Mouse (Mus musculus) neural tube, embryonic 12.5 days (tissue): ENCODE data around the gene Ccnk. TPM values are rescaled to one million over a fixed set of nuclear protein-coding genes. Genes with fewer than 3 reads are reported as not detected.

Experiments
- ATAC-seq: fragments of 200-750 bp; cut with Nextera tagmentation; 2 replicates; pipeline ENCODE4 v1.8.0; 2017; ENCODE audit warnings: low read depth, mild to moderate bottlenecking, moderate TSS enrichment, moderate library complexity; ENCODE audit not compliant: low FRiP score
- H3K27ac ChIP-seq: fragments of 300-500 bp; sonication (generic); 2 replicates; pipeline ENCODE4 v1.5.1; 2016
- H3K27me3 ChIP-seq: fragments of 300-500 bp; sonication (generic); replicated peaks from 2 replicates; pipeline ENCODE4 v1.6.1; 2016; ENCODE audit warnings: mild to moderate bottlenecking
- H3K36me3 ChIP-seq: fragments of 300-500 bp; sonication (generic); 2 replicates; pipeline ENCODE4 v1.6.1; 2016; ENCODE audit warnings: mild to moderate bottlenecking
- H3K4me1 ChIP-seq: fragments of 300-500 bp; sonication (generic); 2 replicates; pipeline ENCODE4 v1.6.1; 2016
- H3K4me2 ChIP-seq: fragments of 300-500 bp; sonication (generic); replicated peaks from 2 replicates; pipeline ENCODE4 v1.6.1; 2016; ENCODE audit warnings: mild to moderate bottlenecking
- H3K4me3 ChIP-seq: fragments of 300-500 bp; sonication (generic); 2 replicates; pipeline ENCODE4 v1.5.1; 2016
- H3K9ac ChIP-seq: fragments of 300-500 bp; sonication (generic); 2 replicates; pipeline ENCODE4 v1.6.1; 2016; ENCODE audit warnings: mild to moderate bottlenecking
- H3K9me3 ChIP-seq: fragments of 300-500 bp; sonication (generic); 2 replicates; pipeline ENCODE4 v1.6.1; 2016; ENCODE audit warnings: mild to moderate bottlenecking
- WGBS: fragments of 180-500 bp; shearing (Covaris S2); methylation state at CpG from one replicate; pipeline ENCODE4 v1.1.7; 2016; 5-methylcytosine and 5-hydroxymethylcytosine counted together
- polyA plus RNA-seq: library from polyadenylated mRNA; unstranded; fragments of >200 nt; fragmentation: Nextera tagmentation; extraction: Ambion mirVana; gene quantifications from 2 replicates; pipeline ENCODE4 v1.2.1, GENCODE M21; 2016

Gene Ccnk
- polyA plus RNA-seq, 1 experiment from 2014 or later: 3.2 TPM

- H3K4me3 ChIP-seq: no peak overlapping the region
- H3K27me3 ChIP-seq: no peaks in the 10 kb centered on the region
- H3K9ac ChIP-seq: no peak overlapping the region
- H3K36me3 ChIP-seq: peaks cover 99% of the 10 kb centered on the region
- H3K27ac ChIP-seq: no peak overlapping the region
- no peak for ATAC-seq
- no peaks in the 10 kb centered on the region for H3K4me1 ChIP-seq
- no peaks in the 10 kb centered on the region for H3K9me3 ChIP-seq
- WGBS: 85% methylated on average over 4 of the region's 4 CpGs
- H3K4me2 ChIP-seq: no peak overlapping the region
Measured at GRCm38 (mm10) chr12:108198447-108198846, 19.1 kb downstream of the Ccnk start.

DNA sequence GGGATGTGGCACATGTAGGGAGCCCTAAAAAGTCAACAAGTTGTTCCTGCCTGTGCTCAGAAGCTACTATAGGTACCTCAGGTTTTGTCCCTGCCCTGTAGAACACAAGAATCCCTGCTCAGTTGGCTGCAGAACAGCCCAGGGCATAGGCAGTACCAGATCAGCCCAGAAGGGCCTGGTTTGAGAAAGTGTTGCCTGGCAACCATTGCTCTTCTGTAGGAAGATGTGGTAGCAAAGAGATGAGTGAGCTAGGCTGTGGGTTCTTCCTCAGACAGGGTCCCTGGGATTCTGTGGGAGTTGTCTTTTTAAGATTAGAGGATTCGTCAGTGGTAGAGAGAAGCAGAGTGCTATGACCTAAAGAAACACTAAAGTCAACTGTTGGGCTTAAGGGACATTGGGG is 20.7 kb downstream of the Ccnk start:
- 0 out of 2 replicates have a peak, but pooled peaks cover 4% of the 10 kb centered on the region for H3K4me1 ChIP-seq
- ATAC-seq: no peak
- H3K9ac ChIP-seq: no peak overlapping the region
- 94% methylated on average over 1 of the region's 1 CpGs for WGBS
- H3K4me2 ChIP-seq: no peak overlapping the region
- H3K27me3 ChIP-seq: no peaks in the 10 kb centered on the region
- no peaks in the 10 kb centered on the region for H3K9me3 ChIP-seq
- no peak overlapping the region for H3K27ac ChIP-seq
- H3K36me3 ChIP-seq: peaks cover 94% of the 10 kb centered on the region
- no peak overlapping the region for H3K4me3 ChIP-seq

DNA sequence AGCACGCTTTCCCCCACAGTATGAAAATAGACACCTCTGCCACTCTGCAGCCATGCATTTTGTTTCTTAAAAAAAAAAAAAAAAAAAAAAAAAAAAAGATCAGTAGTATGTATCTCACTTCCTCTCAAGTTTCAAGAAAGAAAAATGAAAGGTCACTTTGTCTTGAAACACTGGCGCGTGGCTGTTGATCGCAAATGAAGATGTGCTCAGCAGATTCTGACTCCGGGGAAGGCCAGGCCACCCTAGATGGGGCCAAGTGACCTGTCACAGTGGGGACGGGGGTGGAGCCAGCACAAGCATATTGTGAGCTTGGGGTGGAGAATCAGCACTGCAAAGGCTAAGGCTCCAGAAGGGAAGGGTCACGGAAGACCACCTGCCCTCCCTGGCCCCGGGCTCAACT is 24.5 kb downstream of the Ccnk start:
- H3K4me1 ChIP-seq: peaks cover 14% of the 10 kb centered on the region
- WGBS: 72% methylated on average over 8 of the region's 8 CpGs
- peaks cover 77% of the 10 kb centered on the region for H3K36me3 ChIP-seq
- no peaks in the 10 kb centered on the region for H3K9me3 ChIP-seq
- H3K4me2 ChIP-seq: no peak overlapping the region
- no peak for ATAC-seq
- H3K27ac ChIP-seq: no peak overlapping the region
- no peak overlapping the region for H3K4me3 ChIP-seq
- H3K27me3 ChIP-seq: no peaks in the 10 kb centered on the region
- no peak overlapping the region for H3K9ac ChIP-seq

- no peak overlapping the region for H3K4me3 ChIP-seq
- no peaks in the 10 kb centered on the region for H3K27me3 ChIP-seq
- no peak overlapping the region for H3K27ac ChIP-seq
- H3K9me3 ChIP-seq: no peaks in the 10 kb centered on the region
- WGBS: 72% methylated on average over 12 of the region's 12 CpGs
- ATAC-seq: no peak
- H3K36me3 ChIP-seq: peaks cover 66% of the 10 kb centered on the region
- H3K4me1 ChIP-seq: peaks cover 23% of the 10 kb centered on the region
- no peak overlapping the region for H3K4me2 ChIP-seq
- no peak overlapping the region for H3K9ac ChIP-seq
Measured at GRCm38 (mm10) chr12:108204978-108205377, 25.6 kb downstream of the Ccnk start.

DNA sequence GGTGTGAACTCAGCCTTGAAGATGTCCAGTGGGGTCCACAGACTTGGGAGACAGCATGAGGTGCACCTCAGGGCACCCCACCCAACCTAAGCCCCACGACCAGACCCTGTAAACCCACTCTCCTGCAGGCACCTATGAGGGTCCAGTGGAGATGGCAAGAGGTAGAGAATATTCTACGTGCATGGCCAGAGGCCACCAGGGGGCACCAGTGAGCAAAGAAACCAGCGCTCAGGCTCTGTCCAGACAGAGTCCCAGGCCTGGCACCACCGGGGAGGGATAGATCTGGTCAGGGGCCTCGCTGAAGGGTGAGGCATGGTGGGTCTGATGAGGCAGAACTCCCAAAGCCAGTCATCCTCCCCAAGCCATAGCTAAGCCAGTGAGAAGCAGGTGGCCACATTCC is 27.3 kb downstream of the Ccnk start:
- WGBS: 16% methylated on average over 5 of the region's 5 CpGs
- H3K9ac ChIP-seq: no peak overlapping the region
- H3K4me1 ChIP-seq: peaks cover 30% of the 10 kb centered on the region
- peaks cover 55% of the 10 kb centered on the region for H3K36me3 ChIP-seq
- H3K4me3 ChIP-seq: no peak overlapping the region
- no peaks in the 10 kb centered on the region for H3K27me3 ChIP-seq
- no peak overlapping the region for H3K4me2 ChIP-seq
- ATAC-seq: 0 out of 2 replicates have a peak, but pooled peaks have one; percentile 22
- no peak overlapping the region for H3K27ac ChIP-seq
- H3K9me3 ChIP-seq: no peaks in the 10 kb centered on the region

- Histone ChIP-seq H3K9me3 (no peaks in the 10 kb centered on the region), H3K27ac (no peak overlapping the region), H3K36me3 (peaks cover 40% of the 10 kb centered on the region), H3K4me3 (no peak overlapping the region), H3K4me1 (peaks cover 46% of the 10 kb centered on the region), H3K4me2 (no peak overlapping the region), H3K27me3 (no peaks in the 10 kb centered on the region), H3K9ac (no peak overlapping the region)
- 89% methylated on average over 9 of the region's 9 CpGs for WGBS
- no peak for ATAC-seq
Measured at GRCm38 (mm10) chr12:108208216-108208615, 28.8 kb downstream of the Ccnk start.

DNA sequence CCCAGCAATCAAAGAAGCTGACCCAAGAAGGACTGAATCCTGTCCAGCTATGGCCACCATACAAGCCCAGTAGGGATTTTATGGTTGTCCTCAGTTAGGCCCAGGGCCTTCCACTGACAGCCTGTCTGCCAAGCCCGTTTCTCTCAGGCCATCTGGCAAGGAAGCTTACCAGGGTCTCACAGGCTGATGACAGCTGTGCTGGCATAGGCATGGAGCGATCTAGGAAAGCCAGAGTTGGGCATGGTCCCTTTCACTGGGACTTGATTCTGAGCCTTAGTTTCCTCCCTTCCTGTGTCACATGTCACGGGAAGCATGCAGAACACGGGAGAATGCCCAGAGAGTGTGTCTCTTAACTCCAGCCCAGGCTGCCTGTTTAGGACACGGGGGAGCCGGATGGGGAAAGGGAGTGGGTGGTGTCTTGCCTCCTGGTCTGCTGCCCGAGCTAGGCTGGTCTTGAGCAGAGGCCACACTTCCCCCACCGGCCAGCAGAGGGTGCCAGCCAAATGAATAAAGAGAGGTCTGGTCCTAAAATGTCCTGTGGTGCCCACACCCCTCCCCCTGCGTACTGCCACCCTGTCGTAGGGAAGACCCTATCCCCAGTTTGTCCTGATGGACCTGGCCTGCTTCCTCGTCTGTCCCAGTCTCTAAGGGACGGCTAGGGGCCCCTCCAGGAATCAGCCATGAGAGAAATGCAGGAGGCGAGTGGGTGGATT is 29.5 kb downstream of the Ccnk start:
- H3K4me1 ChIP-seq: peaks cover 53% of the 10 kb centered on the region
- no peak overlapping the region for H3K4me3 ChIP-seq
- no peak overlapping the region for H3K9ac ChIP-seq
- WGBS: 31% methylated on average over 13 of the region's 13 CpGs
- no peaks in the 10 kb centered on the region for H3K9me3 ChIP-seq
- H3K4me2 ChIP-seq: peak overlapping the region; percentile 6; the same call in 1 of the 2 replicates
- no peak overlapping the region for H3K27ac ChIP-seq
- H3K27me3 ChIP-seq: no peaks in the 10 kb centered on the region
- H3K36me3 ChIP-seq: peaks cover 38% of the 10 kb centered on the region
- no peak for ATAC-seq

- H3K4me2 ChIP-seq: no peak overlapping the region
- no peak overlapping the region for H3K9ac ChIP-seq
- peaks cover 21% of the 10 kb centered on the region for H3K36me3 ChIP-seq
- no peaks in the 10 kb centered on the region for H3K9me3 ChIP-seq
- no peak for ATAC-seq
- no peak overlapping the region for H3K27ac ChIP-seq
- no peak overlapping the region for H3K4me3 ChIP-seq
- 92% methylated on average over 15 of the region's 15 CpGs for WGBS
- no peaks in the 10 kb centered on the region for H3K27me3 ChIP-seq
- H3K4me1 ChIP-seq: peaks cover 61% of the 10 kb centered on the region
Measured at GRCm38 (mm10) chr12:108210623-108211022, 31.2 kb downstream of the Ccnk start.

GRCm38 (mm10) chr12:108212071-108212470 is 32.7 kb downstream of the Ccnk start:
- H3K4me1 ChIP-seq: peaks cover 68% of the 10 kb centered on the region
- ATAC-seq: no peak

GRCm38 (mm10) chr12:108212476-108212875 is 33.1 kb downstream of the Ccnk start:
- ATAC-seq: no peak
- Histone ChIP-seq H3K27me3 (no peaks in the 10 kb centered on the region), H3K4me3 (no peak overlapping the region), H3K27ac (no peak overlapping the region), H3K4me1 (peaks cover 68% of the 10 kb centered on the region), H3K36me3 (0 out of 2 replicates have a peak, but pooled peaks cover 8% of the 10 kb centered on the region), H3K9me3 (no peaks in the 10 kb centered on the region), H3K9ac (no peak overlapping the region), H3K4me2 (no peak overlapping the region)
- 83% methylated on average over 6 of the region's 6 CpGs for WGBS

More at GRCm38 (mm10) chr12:108212071-108212470, 32.7 kb downstream of the Ccnk start:
- 0 out of 2 replicates have a peak overlapping the region, but pooled peaks have one; percentile 2 for H3K27ac ChIP-seq
- H3K9ac ChIP-seq: 0 out of 2 replicates have a peak overlapping the region, but pooled peaks have one; percentile 2
- WGBS: 25% methylated on average over 5 of the region's 5 CpGs
- no peaks in the 10 kb centered on the region for H3K9me3 ChIP-seq
- H3K27me3 ChIP-seq: no peaks in the 10 kb centered on the region
- no peak overlapping the region for H3K4me2 ChIP-seq
- H3K4me3 ChIP-seq: no peak overlapping the region
- H3K36me3 ChIP-seq: peaks cover 12% of the 10 kb centered on the region; the same call in 1 of the 2 replicates

- Histone ChIP-seq H3K9me3 (no peaks in the 10 kb centered on the region), H3K4me3 (no peak overlapping the region), H3K27me3 (no peaks in the 10 kb centered on the region), H3K4me1 (peaks cover 77% of the 10 kb centered on the region), H3K36me3 (0 out of 2 replicates have a peak, but pooled peaks cover 5% of the 10 kb centered on the region), H3K4me2 (0 out of 2 replicates have a peak overlapping the region, but pooled peaks have one; percentile 22), H3K27ac (peak overlapping the region; percentile 43), H3K9ac (0 out of 2 replicates have a peak overlapping the region, but pooled peaks have one; percentile 40)
- ATAC-seq: no peak
- WGBS: 35% methylated on average over 18 of the region's 18 CpGs
Measured at GRCm38 (mm10) chr12:108213090-108214041, 34.0 kb downstream of the Ccnk start.

DNA sequence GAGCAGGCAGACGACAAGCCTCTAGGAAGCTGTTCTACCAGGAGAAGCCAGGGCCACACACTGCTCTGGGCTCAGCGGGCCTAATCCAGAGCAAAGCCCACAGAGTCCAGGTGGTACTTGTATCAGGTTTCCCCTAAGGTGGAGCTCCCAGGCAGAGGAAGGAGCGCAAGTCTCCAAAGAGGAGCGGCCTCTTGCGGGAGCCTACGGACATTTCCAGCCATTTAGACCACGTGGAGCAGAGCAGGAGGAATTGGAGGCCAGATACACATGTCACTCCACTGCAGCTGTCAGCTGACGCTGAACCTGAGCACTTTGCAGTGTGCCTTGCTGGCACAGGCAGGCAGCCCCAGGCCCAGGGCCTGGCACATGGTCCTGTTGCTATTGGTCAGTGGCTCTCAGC is 35.7 kb downstream of the Ccnk start:
- Histone ChIP-seq H3K4me2 (no peak overlapping the region), H3K9me3 (no peaks in the 10 kb centered on the region), H3K36me3 (0 out of 2 replicates have a peak, but pooled peaks cover 5% of the 10 kb centered on the region), H3K27me3 (no peaks in the 10 kb centered on the region), H3K4me3 (no peak overlapping the region), H3K4me1 (peaks cover 84% of the 10 kb centered on the region), H3K9ac (no peak overlapping the region), H3K27ac (no peak overlapping the region)
- 70% methylated on average over 8 of the region's 8 CpGs for WGBS
- no peak for ATAC-seq
